Mouse (Mus musculus) megakaryocyte, adult 5-6 weeks (primary cell): ENCODE measurements around the gene Orc5. TPM values are rescaled to one million over a fixed set of nuclear protein-coding genes. Genes with fewer than 3 reads are reported as not detected.
"Not testable (repeated sequence)": the region's sequence is repeated elsewhere in the genome, so short reads cannot be mapped to it uniquely, and the experiment has no call there.

Experiments
- ATAC-seq: 2 replicates; pipeline ENCODE4 v1.8.0; 2016; ENCODE audit warnings: mild to moderate bottlenecking, inconsistent platforms; ENCODE audit not compliant: poor library complexity, severe bottlenecking
- total RNA-seq, 2 experiments: library from RNA; stranded (forward) in 1 of 2; stranded (reverse) in 1 of 2; fragments of 153-499, 151-499 nt in 1 of 2; fragments of 221-1000, 200-1000 nt in 1 of 2; gene quantifications; 2 replicates each; pipeline versions ENCODE4 v1.2.3 to v1.2.4; 2015 to 2017

Gene Orc5
- total RNA-seq, 2 experiments from 2014 or later, result 15.1 to 22.5 TPM

DNA sequence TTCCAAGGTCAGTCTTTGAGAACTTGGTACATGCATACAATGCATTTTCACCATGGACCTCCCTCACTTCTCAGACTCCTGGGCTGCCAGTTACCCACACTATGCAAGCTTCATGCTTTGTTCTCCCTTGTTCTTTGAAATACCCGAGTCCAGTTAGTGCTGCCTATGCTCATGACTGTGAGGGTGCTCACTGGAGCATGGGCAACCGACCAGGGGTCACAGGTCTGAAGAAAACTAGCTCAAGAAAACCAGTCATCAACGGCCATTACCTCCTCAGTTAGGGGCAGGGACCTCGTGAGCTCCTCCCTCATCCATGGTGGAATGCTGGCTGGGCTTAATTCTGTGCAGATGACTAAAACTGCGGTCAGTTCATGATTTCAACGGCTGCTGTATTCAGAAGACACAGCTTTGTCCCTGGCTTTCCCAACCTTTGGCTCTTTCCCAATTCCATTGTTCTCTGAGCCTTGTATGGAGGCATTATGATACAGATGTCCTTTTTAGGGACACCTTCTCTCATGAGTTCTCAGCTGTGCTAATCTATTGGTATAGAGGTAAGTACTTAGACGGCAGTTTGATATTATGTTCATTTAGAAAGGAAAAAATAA is 11.1 kb downstream of the Orc5 start:
- ATAC-seq, result no peak

DNA sequence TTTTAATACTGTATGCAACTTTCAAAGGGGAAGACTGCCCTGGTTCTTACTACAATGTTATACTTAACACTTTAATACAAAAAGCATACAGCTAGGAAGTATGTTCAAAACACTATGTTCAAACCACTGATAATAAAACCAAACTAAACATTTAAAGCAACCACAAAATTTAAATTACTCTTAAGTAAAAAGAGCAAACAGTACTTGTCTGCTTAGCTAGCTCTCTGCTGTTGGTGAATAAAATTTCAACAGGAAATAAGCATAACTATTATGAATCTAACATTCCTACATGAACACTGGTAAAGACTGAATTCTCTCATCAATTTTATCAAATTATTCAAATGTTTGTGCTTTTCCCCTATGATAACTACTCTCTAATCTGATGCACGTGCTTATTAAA is 13.5 kb downstream of the Orc5 start:
- ATAC-seq, result no peak

GRCm38 (mm10) chr5:22532571-22532970 is 17.7 kb downstream of the Orc5 start:
- ATAC-seq, result no peak

GRCm38 (mm10) chr5:22522612-22523011 is 27.6 kb downstream of the Orc5 start:
- ATAC-seq, result no peak

DNA sequence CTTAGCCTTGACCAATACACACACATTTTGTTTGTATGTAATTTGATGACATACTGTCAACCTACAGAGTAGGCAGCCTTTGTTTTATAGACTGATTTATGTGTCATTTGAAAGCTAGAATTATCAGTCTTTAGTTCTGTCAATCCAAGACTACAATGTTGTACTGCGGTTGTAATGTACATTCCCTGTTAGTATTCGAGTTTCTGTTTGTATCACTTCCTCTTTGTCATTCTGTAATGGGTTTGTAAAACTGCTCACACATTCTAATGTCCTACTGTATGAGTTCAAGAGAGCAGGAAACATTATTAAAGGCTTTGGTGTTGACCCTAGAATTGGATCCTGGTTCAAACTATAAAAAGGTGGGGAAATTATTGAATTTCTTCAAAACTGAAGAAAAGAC is 30.5 kb downstream of the Orc5 start:
- ATAC-seq, result peak; percentile 52; the same call in 1 of the 2 replicates

DNA sequence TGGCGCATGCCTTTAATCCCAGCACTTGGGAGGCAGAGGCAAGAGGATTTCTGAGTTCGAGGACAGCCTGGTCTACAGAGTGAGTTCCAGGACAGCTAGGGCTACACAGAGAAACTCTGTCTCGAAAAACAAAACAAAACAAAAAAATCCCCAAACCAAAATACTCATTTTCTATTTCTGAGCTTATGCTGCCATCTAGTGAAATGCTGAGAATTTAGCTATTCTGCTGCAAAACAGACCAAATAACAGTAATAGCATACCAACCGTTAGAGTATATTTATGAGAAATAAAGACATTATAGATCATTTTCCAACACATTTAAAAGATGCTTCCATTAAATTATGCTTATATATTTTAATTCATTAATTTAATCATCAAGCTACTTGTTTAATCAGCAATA is 34.5 kb downstream of the Orc5 start:
- not testable (repeated sequence) for ATAC-seq

DNA sequence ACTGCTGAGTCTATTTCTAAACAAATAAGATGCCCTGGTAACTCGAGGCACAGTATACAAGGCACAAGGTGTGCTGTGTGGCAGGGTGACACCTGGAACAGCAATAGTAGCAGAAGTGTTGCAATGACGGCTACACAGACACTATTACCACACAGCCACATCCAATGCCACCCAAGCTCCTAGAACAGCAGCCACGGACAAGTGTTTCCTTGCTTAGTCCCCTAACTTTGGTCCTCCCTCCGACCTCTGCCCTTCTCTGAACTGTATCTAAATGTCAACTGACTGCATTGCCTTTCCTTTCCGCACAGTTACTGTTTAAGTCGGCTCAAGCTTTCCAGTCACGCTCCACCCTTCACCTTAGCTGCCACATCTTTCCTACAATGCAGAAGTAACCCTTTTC is 36.0 kb downstream of the Orc5 start:
- 0 out of 2 replicates have a peak, but pooled peaks have one; percentile 27 for ATAC-seq

DNA sequence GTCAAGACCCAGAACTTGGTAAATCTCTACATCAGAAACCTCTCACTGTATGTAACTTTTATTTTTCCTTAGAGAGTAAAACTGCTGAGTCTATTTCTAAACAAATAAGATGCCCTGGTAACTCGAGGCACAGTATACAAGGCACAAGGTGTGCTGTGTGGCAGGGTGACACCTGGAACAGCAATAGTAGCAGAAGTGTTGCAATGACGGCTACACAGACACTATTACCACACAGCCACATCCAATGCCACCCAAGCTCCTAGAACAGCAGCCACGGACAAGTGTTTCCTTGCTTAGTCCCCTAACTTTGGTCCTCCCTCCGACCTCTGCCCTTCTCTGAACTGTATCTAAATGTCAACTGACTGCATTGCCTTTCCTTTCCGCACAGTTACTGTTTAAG is 37.6 kb downstream of the Orc5 start:
- not testable (repeated sequence) for ATAC-seq

DNA sequence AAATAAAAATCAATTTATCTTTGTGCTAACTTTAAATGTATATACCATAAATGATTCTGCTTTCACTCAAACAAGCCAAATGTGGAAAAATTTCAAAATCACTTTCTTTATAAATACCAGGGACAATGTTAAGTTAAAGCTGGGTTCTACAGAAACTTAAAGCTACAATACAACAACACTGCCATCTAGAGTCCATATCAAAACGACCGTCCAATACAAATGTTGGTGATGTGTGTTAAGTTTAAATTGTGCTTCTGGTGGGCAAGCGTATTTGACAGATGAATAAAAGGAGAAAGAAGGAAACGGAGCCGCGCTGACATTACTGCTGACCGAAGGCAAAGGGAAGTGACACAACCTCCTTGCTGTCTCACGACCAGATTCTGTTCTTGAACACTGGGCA is 38.4 kb downstream of the Orc5 start:
- no peak for ATAC-seq

DNA sequence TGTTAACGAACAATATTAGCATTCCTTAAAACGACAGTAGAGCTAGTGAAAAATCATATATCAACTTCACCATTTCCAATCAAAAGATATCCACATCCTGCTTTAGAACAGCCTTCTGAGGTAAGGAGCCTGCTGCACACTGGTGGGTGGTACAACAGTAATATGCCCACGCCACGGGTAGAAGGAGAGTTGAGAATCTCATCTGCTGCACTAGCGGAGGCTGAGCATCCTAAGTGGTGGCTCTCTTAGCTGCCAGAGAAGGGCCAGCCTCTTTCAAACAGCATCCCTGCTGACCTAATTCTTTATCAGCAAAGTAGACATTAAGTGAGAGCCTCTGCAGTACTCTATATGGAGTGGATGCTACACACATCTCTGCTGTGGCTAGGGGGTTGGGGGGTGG is 41.7 kb downstream of the Orc5 start:
- ATAC-seq, result no peak

DNA sequence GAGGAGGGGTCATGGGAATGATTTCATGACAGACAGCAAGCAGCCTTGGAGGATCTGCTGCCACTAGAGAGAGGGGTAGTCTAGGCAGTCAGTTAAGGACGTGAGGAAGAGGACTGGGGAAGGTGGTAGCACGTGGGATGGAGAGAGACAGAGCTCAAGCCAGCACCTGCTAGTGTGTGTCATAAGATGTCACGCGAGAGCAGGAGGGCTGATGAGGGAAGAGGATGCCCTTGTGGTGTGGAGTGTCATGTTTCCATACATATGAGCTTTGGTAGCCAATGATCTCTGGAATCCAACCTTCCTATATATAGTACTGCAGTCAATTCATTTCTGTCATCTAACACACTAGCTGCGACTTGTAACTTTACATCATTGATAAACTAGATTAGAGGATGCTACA is 50.8 kb downstream of the Orc5 start:
- no peak for ATAC-seq

- ATAC-seq, result no peak
Measured at GRCm38 (mm10) chr5:22491088-22491487, 59.1 kb downstream of the Orc5 start.

DNA sequence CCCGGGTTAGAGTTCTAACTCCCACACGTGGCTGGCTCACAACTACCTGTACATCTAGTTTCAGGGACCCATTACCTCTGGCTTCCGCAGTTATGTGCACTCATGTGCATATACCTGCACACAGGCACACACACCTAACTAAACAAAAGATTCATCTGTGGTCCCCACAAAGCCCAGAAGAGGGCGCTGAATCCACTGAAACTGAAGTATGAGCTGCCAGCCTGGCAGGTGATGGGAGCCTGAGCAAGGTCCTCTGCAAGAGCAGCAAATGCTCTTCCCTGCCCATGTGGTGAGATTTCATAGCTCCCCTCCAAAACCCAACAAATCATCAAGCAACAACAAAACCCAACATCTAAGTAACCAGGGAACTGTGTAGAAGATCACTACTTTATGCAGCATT is 61.1 kb downstream of the Orc5 start:
- peak; percentile 30; the same call in 1 of the 2 replicates for ATAC-seq

GRCm38 (mm10) chr5:22486601-22487206 is 63.5 kb downstream of the Orc5 start:
- no peak for ATAC-seq

GRCm38 (mm10) chr5:22485764-22486163 is 64.5 kb downstream of the Orc5 start:
- no peak for ATAC-seq

- ATAC-seq, result no peak
Measured at GRCm38 (mm10) chr5:22482567-22482966, 67.7 kb downstream of the Orc5 start.

GRCm38 (mm10) chr5:22472445-22472844 is 77.8 kb downstream of the Orc5 start:
- ATAC-seq, result not testable (repeated sequence)

DNA sequence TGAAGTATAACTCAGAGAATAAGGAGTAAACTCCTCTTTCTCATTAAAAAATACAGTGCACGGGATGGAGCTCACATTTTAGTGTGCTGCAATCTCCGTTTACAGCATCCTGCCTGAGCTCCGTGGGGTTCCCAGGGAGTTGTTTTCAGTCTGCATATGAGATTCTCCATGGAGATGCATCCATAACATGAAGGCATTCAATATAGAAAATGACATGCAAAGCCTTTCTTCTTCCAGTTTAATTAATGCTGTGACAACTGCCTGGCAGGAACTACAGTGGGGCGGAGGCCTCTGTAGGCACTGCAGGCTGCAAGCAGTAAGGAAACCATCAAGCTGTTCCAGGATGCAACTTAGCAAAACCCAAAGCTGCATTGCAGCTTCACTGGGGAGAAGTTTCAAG is 79.0 kb downstream of the Orc5 start:
- no peak for ATAC-seq

GRCm38 (mm10) chr5:22452871-22453661 is 97.2 kb downstream of the Orc5 start:
- no peak for ATAC-seq

- ATAC-seq, result no peak
Measured at GRCm38 (mm10) chr5:22452452-22452851, 97.8 kb downstream of the Orc5 start.

- ATAC-seq, result no peak
Measured at GRCm38 (mm10) chr5:22451764-22452163, 98.5 kb downstream of the Orc5 start.

DNA sequence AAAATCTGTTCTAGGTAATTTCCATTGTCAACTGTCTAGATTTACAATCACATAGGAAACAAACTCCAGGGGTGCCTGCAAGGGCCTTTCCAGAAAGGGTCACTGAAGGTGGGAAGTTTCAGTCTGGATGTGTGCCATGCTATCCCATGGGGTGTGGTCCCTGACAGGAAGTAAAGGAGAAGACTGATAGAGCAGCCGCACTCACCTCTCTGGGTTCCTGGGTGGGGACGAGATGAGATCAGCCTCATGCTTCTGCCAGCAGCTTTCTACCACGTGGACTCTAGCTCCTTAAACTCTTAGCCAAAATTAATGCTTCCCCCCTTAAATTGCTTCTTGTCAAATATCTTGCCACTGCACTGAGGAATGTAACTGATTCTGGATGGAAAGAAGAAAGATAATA is 100.7 kb downstream of the Orc5 start:
- no peak for ATAC-seq
